Mouse (Mus musculus) liver, postnatal 0 days (tissue): ENCODE results near the gene Higd2a. TPM values are rescaled to one million over a fixed set of nuclear protein-coding genes. Genes with fewer than 3 reads are reported as not detected.

Experiments used
- ATAC-seq: fragments of 200-750 bp; cut with Nextera tagmentation; 2 replicates; pipeline ENCODE4 v1.8.0; 2017; ENCODE audit warnings: mild to moderate bottlenecking, moderate library complexity
- DNase-seq: peaks from one replicate; pipeline ENCODE4 v3.0.0-alpha.2; 2016
- H3K27ac ChIP-seq: fragments of 300-500 bp; sonication (generic); 2 replicates; pipeline ENCODE4 v1.5.1; 2014; ENCODE audit warnings: antibody characterized with exemption, moderate library complexity, mild to moderate bottlenecking, low read depth
- H3K27me3 ChIP-seq: fragments of 300-500 bp; sonication (generic); 2 replicates; pipeline ENCODE4 v1.6.1; 2014; ENCODE audit warnings: low read length, control low read depth, mixed read lengths; ENCODE audit not compliant: insufficient read depth
- H3K36me3 ChIP-seq: fragments of 300-500 bp; sonication (generic); replicated peaks from 2 replicates; pipeline ENCODE4 v1.6.1; 2014; ENCODE audit warnings: mild to moderate bottlenecking, control low read depth, low read length, moderate library complexity, mixed read lengths; ENCODE audit not compliant: insufficient read depth
- H3K4me1 ChIP-seq: fragments of 300-500 bp; sonication (generic); 2 replicates; pipeline ENCODE4 v1.6.1; 2014; ENCODE audit warnings: antibody characterized with exemption, mild to moderate bottlenecking, control low read depth; ENCODE audit not compliant: insufficient read depth
- H3K4me2 ChIP-seq: fragments of 300-500 bp; sonication (generic); 2 replicates; pipeline ENCODE4 v1.6.1; 2014; ENCODE audit warnings: low read depth, mild to moderate bottlenecking, low read length, moderate library complexity, mixed read lengths
- H3K4me3 ChIP-seq: fragments of 300-500 bp; sonication (generic); 2 replicates; pipeline ENCODE4 v1.5.1; 2014; ENCODE audit warnings: low read depth, low read length
- H3K9ac ChIP-seq: fragments of 300-500 bp; sonication (generic); replicated peaks from 2 replicates; pipeline ENCODE4 v1.6.1; 2014; ENCODE audit warnings: mild to moderate bottlenecking, moderate library complexity
- H3K9me3 ChIP-seq: fragments of 300-500 bp; sonication (generic); 2 replicates; pipeline ENCODE4 v1.6.1; 2016; ENCODE audit warnings: mild to moderate bottlenecking, control low read depth, low read length, mixed read lengths
- CTCF ChIP-seq: sonication (generic); IDR thresholded peaks from 2 replicates; pipeline ENCODE4 v1.5.1; 2016; ENCODE audit warnings: antibody characterized with exemption, low read depth
- EP300 ChIP-seq: IDR thresholded peaks from 2 replicates; pipeline ENCODE4 v1.6.1; 2016; ENCODE audit warnings: antibody characterized with exemption, low read depth, mild to moderate bottlenecking
- WGBS: fragments of 180-500 bp; shearing (Covaris S2); extraction: QIAGEN DNeasy Blood & Tissue Kit; methylation state at CpG from one replicate; pipeline ENCODE4 v1.1.7; 2014; ENCODE audit not compliant: insufficient replicate concordance; 5-methylcytosine and 5-hydroxymethylcytosine counted together
- polyA plus RNA-seq: library from polyadenylated mRNA; unstranded; fragments of >200 nt; fragmentation: Nextera tagmentation; extraction: Ambion mirVana; gene quantifications from 2 replicates; pipeline ENCODE4 v1.2.1, GENCODE M21; 2015

Gene Higd2a
- polyA plus RNA-seq, result 169 and 176 TPM in 2 replicates

GRCm38 (mm10) chr13:54589996-54590951, at the start of gene Higd2a, which contains the start of gene Nop16:
Gene Higd2a, plus strand, starts transcription at chr13:54590207.
Gene Nop16, minus strand, starts transcription at chr13:54590090.
- ATAC-seq (peak; percentile 97), DNase-seq (peak; percentile 99)
- H3K4me1 ChIP-seq, result peaks cover 7% of the 10 kb centered on the region
- peaks cover 12% of the 10 kb centered on the region for H3K36me3 ChIP-seq
- H3K9ac ChIP-seq, result peak within 1 kb of the TSS; percentile 84
- TF ChIP-seq CTCF (no peak), EP300 (no peak)
- H3K4me3 ChIP-seq, result peak within 1 kb of the TSS; percentile 85
- H3K27ac ChIP-seq, result peak within 1 kb of the TSS; percentile 89
- no peaks in the 10 kb centered on the region for H3K9me3 ChIP-seq
- under 1% methylated on average over 51 of the region's 51 CpGs for WGBS
- peak within 1 kb of the TSS; percentile 97 for H3K4me2 ChIP-seq
- H3K27me3 ChIP-seq, result no peaks in the 10 kb centered on the region

DNA sequence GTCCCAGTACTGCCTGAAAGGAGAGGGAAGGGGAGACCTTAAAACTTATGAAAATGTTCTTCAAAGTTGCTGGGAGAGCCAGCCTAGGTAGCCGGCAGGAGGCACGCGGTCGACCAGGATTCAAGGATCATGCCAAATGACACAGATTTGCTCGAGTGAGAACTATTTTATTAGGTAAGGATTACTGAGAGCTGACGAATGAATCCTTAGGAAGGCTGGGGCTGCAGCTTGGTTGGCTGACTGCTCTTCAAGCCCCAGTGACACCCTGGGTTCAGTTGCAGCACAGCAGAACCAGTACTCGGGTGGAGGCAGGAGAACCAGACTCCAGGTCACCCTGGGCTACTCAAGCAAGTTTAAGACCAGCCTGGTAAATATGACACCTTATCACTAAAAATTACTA, 42.0 kb upstream of the Higd2a start:
- Histone ChIP-seq H3K36me3 (peaks cover 27% of the 10 kb centered on the region), H3K9me3 (no peaks in the 10 kb centered on the region), H3K4me3 (no peak overlapping the region), H3K4me2 (no peak overlapping the region), H3K27ac (no peak overlapping the region), H3K27me3 (no peaks in the 10 kb centered on the region), H3K9ac (no peak overlapping the region), H3K4me1 (no peaks in the 10 kb centered on the region)
- TF ChIP-seq CTCF (no peak), EP300 (no peak)
- ATAC-seq (no peak), DNase-seq (no peak)
- WGBS, result 86% methylated on average over 7 of the region's 7 CpGs

GRCm38 (mm10) chr13:54556176-54556575, 33.8 kb upstream of the Higd2a start:
- no peaks in the 10 kb centered on the region for H3K27me3 ChIP-seq
- no peaks in the 10 kb centered on the region for H3K9me3 ChIP-seq
- H3K27ac ChIP-seq, result no peak overlapping the region
- TF ChIP-seq CTCF, result no peak
- no peak for TF ChIP-seq EP300
- WGBS, result 90% methylated on average over 9 of the region's 9 CpGs
- no peak for ATAC-seq
- no peak overlapping the region for H3K4me3 ChIP-seq
- peaks cover 78% of the 10 kb centered on the region for H3K36me3 ChIP-seq
- H3K4me2 ChIP-seq, result no peak overlapping the region
- no peak for DNase-seq
- H3K4me1 ChIP-seq, result no peaks in the 10 kb centered on the region
- no peak overlapping the region for H3K9ac ChIP-seq

GRCm38 (mm10) chr13:54556796-54557195, 33.2 kb upstream of the Higd2a start:
- WGBS, result 88% methylated on average over 3 of the region's 3 CpGs
- ATAC-seq (no peak), DNase-seq (no peak)
- Histone ChIP-seq H3K36me3 (peaks cover 79% of the 10 kb centered on the region), H3K4me2 (no peak overlapping the region), H3K9ac (no peak overlapping the region), H3K4me3 (no peak overlapping the region), H3K9me3 (no peaks in the 10 kb centered on the region), H3K27me3 (no peaks in the 10 kb centered on the region), H3K4me1 (no peaks in the 10 kb centered on the region), H3K27ac (no peak overlapping the region)
- TF ChIP-seq CTCF (no peak), EP300 (no peak)

- no peak for DNase-seq
- TF ChIP-seq EP300, result no peak
- no peak for TF ChIP-seq CTCF
- no peak for ATAC-seq
- H3K9me3 ChIP-seq, result no peaks in the 10 kb centered on the region
- no peaks in the 10 kb centered on the region for H3K4me1 ChIP-seq
- H3K4me3 ChIP-seq, result no peak overlapping the region
- H3K4me2 ChIP-seq, result no peak overlapping the region
- no peak overlapping the region for H3K9ac ChIP-seq
- no peak overlapping the region for H3K27ac ChIP-seq
- peaks cover 80% of the 10 kb centered on the region for H3K36me3 ChIP-seq
- WGBS, result 91% methylated on average over 1 of the region's 1 CpGs
- no peaks in the 10 kb centered on the region for H3K27me3 ChIP-seq
These were observed 32.4 kb upstream of the Higd2a start for GRCm38 (mm10) chr13:54557652-54558051.

GRCm38 (mm10) chr13:54559656-54560055, 30.4 kb upstream of the Higd2a start:
- Histone ChIP-seq H3K27me3 (no peaks in the 10 kb centered on the region), H3K9me3 (no peaks in the 10 kb centered on the region), H3K4me3 (no peak overlapping the region), H3K36me3 (peaks cover 65% of the 10 kb centered on the region), H3K4me2 (no peak overlapping the region), H3K4me1 (0 out of 2 replicates have a peak, but pooled peaks cover 12% of the 10 kb centered on the region), H3K27ac (no peak overlapping the region), H3K9ac (no peak overlapping the region)
- DNase-seq (no peak), ATAC-seq (no peak)
- WGBS, result 75% methylated on average over 2 of the region's 2 CpGs
- TF ChIP-seq CTCF (no peak), EP300 (no peak)
